Mouse (Mus musculus): ENCODE data around the gene Isl2. TPM values are rescaled to one million over a fixed set of nuclear protein-coding genes. Genes with fewer than 3 reads are reported as not detected.
A peak's percentile ranks its signal among the peaks of the same experiment; 100 is the strongest.

Isl2 gene
- polyA plus RNA-seq, 1 experiment: 3.8 TPM

DNA sequence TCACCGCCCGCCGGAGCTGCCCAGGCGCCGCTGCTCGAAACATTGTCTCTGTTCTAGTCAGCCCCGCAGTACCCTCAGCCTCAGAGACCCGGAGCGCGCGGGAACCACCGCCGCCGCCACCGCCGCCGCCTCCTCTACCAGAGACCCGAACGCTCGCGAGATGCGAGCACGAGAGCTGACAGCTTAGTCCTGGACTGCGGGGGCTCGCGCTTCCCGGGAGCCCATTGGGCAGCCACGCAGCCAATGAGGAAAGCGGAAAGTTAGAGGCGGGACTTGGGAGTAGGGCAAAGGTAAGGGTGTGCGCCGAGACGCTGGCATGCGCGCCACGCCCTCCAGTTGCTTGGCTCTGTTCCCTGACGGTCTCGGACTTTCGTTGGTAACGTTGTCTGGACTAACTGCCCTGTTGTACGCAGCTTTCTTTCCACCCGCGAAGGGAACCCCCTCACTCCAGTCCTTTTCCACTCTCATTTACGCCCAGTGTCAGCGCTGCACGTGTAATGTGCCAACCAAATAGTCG is 26.4 kb upstream of the Isl2 start, which contains the start of gene Etfa:
Etfa (minus strand) TSS at position 217 of the 517 bp plus-strand sequence.
- TF ChIP-seq CTCF (IDR thresholded peaks at IDR 0.05; ENCODE audit: borderline replicate concordance, control insufficient read depth, extremely low read depth, insufficient read depth, low read length, poor library complexity): 0 out of 2 replicates have a peak, but pooled peaks have one; percentile 33
- peak; percentile 68; the same call in 1 of the 2 replicates for TF ChIP-seq POLR2A (IDR thresholded peaks at IDR 0.05; ENCODE audit: control insufficient read depth, extremely low read depth, insufficient read depth, low read length, poor library complexity)
- 0 out of 2 replicates have a peak within 1 kb of the TSS, but pooled peaks have one; percentile 4 for H3K27ac ChIP-seq (ENCODE audit: control insufficient read depth, insufficient read depth, low read length)
- peaks cover 2% of the 10 kb centered on the region for H3K4me1 ChIP-seq (replicated peaks; ENCODE audit: control insufficient read depth, insufficient read depth, low read length)
- peak; percentile 97 for DNase-seq
- WGBS: under 1% methylated on average over 47 of the region's 47 CpGs
- H3K36me3 ChIP-seq (ENCODE audit: control insufficient read depth, insufficient read depth, low read length): no peaks in the 10 kb centered on the region
- peak within 1 kb of the TSS; percentile 74 for H3K4me3 ChIP-seq (ENCODE audit: control insufficient read depth, insufficient read depth, low read length)
- no peaks in the 10 kb centered on the region; the same call in 1 of the 2 replicates for H3K27me3 ChIP-seq (ENCODE audit: control insufficient read depth, insufficient read depth, low read length)

DNA sequence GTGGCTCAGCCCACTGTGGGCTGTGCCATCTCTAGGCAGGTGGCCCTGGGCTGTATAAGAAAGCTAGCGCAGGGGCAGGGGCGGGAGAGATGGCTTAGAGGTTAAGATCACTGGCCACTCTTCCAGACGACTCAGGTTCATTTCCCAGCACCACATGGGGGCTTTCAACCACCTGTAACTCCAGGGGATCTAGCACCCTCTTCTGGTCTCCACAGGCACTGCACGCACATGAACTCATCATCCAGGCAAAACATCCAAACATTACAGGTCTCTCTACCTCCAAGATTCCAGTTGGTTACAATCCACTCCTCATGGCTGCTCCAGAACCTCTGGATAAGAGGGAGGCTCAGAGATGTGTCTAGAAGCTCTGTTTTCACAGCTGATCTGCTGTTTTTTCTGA is 12.8 kb upstream of the Isl2 start:
- Histone ChIP-seq H3K27ac (ENCODE audit: control insufficient read depth, insufficient read depth, low read length) (no peak overlapping the region), H3K4me3 (ENCODE audit: control insufficient read depth, insufficient read depth, low read length) (no peak overlapping the region), H3K27me3 (ENCODE audit: control insufficient read depth, insufficient read depth, low read length) (no peaks in the 10 kb centered on the region), H3K4me1 (replicated peaks; ENCODE audit: control insufficient read depth, insufficient read depth, low read length) (no peaks in the 10 kb centered on the region), H3K36me3 (ENCODE audit: control insufficient read depth, insufficient read depth, low read length) (no peaks in the 10 kb centered on the region)
- DNase-seq: peak; percentile 39
- 90% methylated on average over 4 of the region's 4 CpGs for whole genome bisulfite sequencing
- TF ChIP-seq CTCF (IDR thresholded peaks at IDR 0.05; ENCODE audit: borderline replicate concordance, control insufficient read depth, extremely low read depth, insufficient read depth, low read length, poor library complexity) (peak; percentile 49; the same call in 1 of the 2 replicates), POLR2A (IDR thresholded peaks at IDR 0.05; ENCODE audit: control insufficient read depth, extremely low read depth, insufficient read depth, low read length, poor library complexity) (no peak)

DNA sequence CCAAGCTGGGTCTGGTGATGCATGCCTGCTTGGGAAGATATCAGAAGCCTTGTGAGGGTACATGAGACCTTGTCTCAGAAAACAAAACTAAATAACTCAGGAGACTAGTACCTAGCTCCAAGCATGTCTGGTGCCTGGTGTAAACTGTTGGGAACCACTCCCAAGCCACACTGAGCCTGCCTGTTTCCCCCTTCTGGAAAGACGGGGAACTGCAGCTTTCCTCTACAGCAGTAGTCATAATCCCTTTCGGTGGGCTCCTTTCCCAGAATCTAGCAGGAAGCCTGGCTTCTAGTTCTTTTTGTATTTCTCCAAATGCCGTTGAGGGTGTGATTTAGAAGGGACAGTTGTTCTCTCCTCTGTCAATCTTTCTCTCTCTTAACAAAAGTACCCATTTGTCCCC is 2.6 kb upstream of the Isl2 start:
- Histone ChIP-seq H3K4me3 (ENCODE audit: control insufficient read depth, insufficient read depth, low read length) (no peak overlapping the region), H3K36me3 (ENCODE audit: control insufficient read depth, insufficient read depth, low read length) (no peaks in the 10 kb centered on the region), H3K4me1 (replicated peaks; ENCODE audit: control insufficient read depth, insufficient read depth, low read length) (no peaks in the 10 kb centered on the region), H3K27ac (ENCODE audit: control insufficient read depth, insufficient read depth, low read length) (no peak overlapping the region), H3K27me3 (ENCODE audit: control insufficient read depth, insufficient read depth, low read length) (peaks cover 16% of the 10 kb centered on the region; the same call in 1 of the 2 replicates)
- DNase-seq: peak; percentile 47
- 20% methylated on average over 3 of the region's 3 CpGs for WGBS
- no peak for TF ChIP-seq CTCF (IDR thresholded peaks at IDR 0.05; ENCODE audit: borderline replicate concordance, control insufficient read depth, extremely low read depth, insufficient read depth, low read length, poor library complexity)

DNA sequence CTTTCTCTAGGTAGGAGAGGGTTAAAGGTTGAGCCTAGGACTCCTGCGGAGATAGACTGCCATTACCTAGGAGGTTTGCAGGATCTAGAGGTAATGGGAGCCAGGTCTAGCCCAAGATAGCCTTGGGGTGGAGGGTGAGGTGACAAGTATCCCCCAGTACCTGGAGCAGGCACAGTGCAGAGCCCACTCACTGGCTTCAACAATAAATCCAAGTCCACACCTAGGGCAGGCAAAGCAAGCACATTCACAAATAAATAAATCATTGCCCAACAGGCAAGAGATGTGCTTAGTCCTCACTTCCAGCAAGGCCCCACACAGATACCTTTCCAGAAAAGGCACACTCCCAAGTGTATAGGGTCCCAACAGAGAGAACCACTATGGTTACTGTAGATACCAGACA is 534 bp downstream of the Isl2 start:
- no peak overlapping the region for H3K27ac ChIP-seq (ENCODE audit: control insufficient read depth, insufficient read depth, low read length)
- no peak for DNase-seq
- WGBS: 32% methylated on average over 1 of the region's 1 CpGs
- H3K27me3 ChIP-seq (ENCODE audit: control insufficient read depth, insufficient read depth, low read length): peaks cover 39% of the 10 kb centered on the region
- H3K36me3 ChIP-seq (ENCODE audit: control insufficient read depth, insufficient read depth, low read length): no peaks in the 10 kb centered on the region
- peaks cover 15% of the 10 kb centered on the region for H3K4me1 ChIP-seq (replicated peaks; ENCODE audit: control insufficient read depth, insufficient read depth, low read length)
- no peak overlapping the region for H3K4me3 ChIP-seq (ENCODE audit: control insufficient read depth, insufficient read depth, low read length)
- TF ChIP-seq CTCF (IDR thresholded peaks at IDR 0.05; ENCODE audit: borderline replicate concordance, control insufficient read depth, extremely low read depth, insufficient read depth, low read length, poor library complexity) (no peak), POLR2A (IDR thresholded peaks at IDR 0.05; ENCODE audit: control insufficient read depth, extremely low read depth, insufficient read depth, low read length, poor library complexity) (no peak)

DNA sequence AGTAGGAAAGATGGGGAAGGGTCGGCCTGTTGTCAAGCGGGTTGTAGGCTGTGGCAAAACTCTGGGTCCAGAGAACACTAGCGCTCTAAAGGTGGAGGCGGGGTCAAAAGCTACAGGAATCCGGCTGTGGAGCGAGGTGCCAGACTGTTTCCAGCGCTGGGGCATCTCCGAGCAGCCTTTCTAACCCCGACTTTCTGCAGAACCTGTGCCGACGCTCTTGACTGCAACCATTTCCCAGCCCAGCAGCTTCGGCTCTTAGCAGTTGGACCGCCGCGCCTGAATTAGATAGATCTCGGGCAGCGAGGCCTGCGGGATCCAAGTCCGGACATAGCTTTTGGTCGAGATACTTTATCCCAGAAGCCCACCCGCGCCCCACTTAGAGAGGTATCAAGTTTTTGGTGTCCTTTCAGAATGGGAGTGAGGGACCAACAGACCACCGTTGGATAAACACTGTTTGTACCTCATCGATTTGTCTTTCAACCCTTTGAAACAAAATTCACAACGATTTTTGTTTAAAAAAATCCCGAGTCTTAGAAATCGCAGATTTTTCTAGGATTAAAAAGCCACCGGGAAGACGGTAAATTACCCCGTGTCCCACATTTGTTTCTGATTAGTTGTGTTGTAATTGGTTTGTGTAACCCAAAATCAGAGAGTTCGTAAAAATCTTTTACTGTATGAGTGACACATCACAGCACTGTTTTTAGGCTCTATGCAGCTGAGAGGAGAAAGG is 1.4 kb downstream of the Isl2 start:
- Histone ChIP-seq H3K4me1 (replicated peaks; ENCODE audit: control insufficient read depth, insufficient read depth, low read length) (peaks cover 15% of the 10 kb centered on the region), H3K27me3 (ENCODE audit: control insufficient read depth, insufficient read depth, low read length) (peaks cover 43% of the 10 kb centered on the region), H3K27ac (ENCODE audit: control insufficient read depth, insufficient read depth, low read length) (no peak overlapping the region), H3K36me3 (ENCODE audit: control insufficient read depth, insufficient read depth, low read length) (no peaks in the 10 kb centered on the region), H3K4me3 (ENCODE audit: control insufficient read depth, insufficient read depth, low read length) (no peak overlapping the region)
- TF ChIP-seq CTCF (IDR thresholded peaks at IDR 0.05; ENCODE audit: borderline replicate concordance, control insufficient read depth, extremely low read depth, insufficient read depth, low read length, poor library complexity): no peak
- WGBS: 7% methylated on average over 31 of the region's 31 CpGs
- no peak for DNase-seq

DNA sequence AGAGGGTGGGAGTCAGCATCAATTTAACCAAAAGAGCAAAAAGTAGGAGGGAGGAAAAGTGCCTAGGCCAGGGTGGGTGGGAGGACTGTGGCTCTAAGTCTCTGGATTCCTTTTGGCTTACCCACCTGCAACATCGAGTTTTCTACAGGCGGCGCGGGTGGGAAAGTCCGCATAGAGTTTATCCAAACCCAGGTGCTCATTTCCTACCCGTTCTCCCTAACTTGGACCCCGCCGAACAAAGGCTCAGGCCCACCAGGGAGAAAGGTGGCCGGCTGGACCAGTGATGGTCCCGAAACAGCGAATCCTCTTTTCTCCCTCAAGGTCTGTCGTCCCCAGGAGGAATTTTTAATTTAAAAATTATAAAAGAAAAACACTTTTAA is 1.9 kb downstream of the Isl2 start:
- no peak overlapping the region for H3K4me3 ChIP-seq (ENCODE audit: control insufficient read depth, insufficient read depth, low read length)
- peaks cover 15% of the 10 kb centered on the region for H3K4me1 ChIP-seq (replicated peaks; ENCODE audit: control insufficient read depth, insufficient read depth, low read length)
- peaks cover 47% of the 10 kb centered on the region for H3K27me3 ChIP-seq (ENCODE audit: control insufficient read depth, insufficient read depth, low read length)
- DNase-seq: no peak
- TF ChIP-seq CTCF (IDR thresholded peaks at IDR 0.05; ENCODE audit: borderline replicate concordance, control insufficient read depth, extremely low read depth, insufficient read depth, low read length, poor library complexity): no peak
- TF ChIP-seq POLR2A (IDR thresholded peaks at IDR 0.05; ENCODE audit: control insufficient read depth, extremely low read depth, insufficient read depth, low read length, poor library complexity): no peak
- WGBS: 13% methylated on average over 12 of the region's 12 CpGs
- H3K27ac ChIP-seq (ENCODE audit: control insufficient read depth, insufficient read depth, low read length): no peak overlapping the region
- no peaks in the 10 kb centered on the region for H3K36me3 ChIP-seq (ENCODE audit: control insufficient read depth, insufficient read depth, low read length)
